Mouse (Mus musculus) heart, postnatal 0 days (tissue): ENCODE results near the gene Prtg.

Experiments used
- CTCF ChIP-seq: IDR thresholded peaks from 2 replicates; pipeline ENCODE4 v1.5.1; 2016; ENCODE audit warnings: antibody characterized with exemption, control low read depth, low read depth
- EP300 ChIP-seq: IDR thresholded peaks from 2 replicates; pipeline ENCODE4 v1.6.1; 2016; ENCODE audit warnings: antibody characterized with exemption, low read depth

- TF ChIP-seq EP300 (no peak), CTCF (no peak)
Measured at GRCm38 (mm10) chr9:72936301-72936700, 129.6 kb downstream of the Prtg start.
